In the genomic region with DNA sequence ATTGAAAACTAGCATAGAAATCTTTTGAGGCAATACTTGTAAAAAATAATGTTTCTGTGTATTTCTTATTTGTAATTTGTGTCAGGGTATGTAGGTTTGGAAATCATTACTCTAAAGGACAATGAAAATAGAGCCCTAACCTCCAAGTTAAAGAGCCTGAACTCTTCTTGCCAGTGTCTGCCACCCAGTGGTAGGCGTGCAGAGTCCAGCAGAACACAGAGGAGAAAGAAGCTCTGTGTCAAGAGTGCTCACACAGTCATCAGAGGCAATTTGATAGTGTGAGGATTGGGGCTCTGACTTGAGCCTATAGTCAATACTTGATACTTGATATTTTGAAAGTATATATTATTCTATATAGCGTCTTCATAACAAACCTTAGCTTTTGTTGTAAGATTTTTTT, we compare ENCODE assay signal across 9 mouse cellular contexts. TPM values are rescaled to one million over a fixed set of nuclear protein-coding genes. Genes with fewer than 3 reads are reported as not detected.
DNase-seq lines count a peak whose midpoint lies in the region; ATAC-seq lines count a peak whose summit lies in the region.
"Had no signal": no experiment of that assay in that cellular context is flagged by ENCODE, and none has a peak within 500 bp of the region (broad histone marks: within the 10 kb centered on the region; RNA-seq: fewer than 3 reads in every experiment).

No protein-coding gene starts in this region.

- intact Hi-C loops in left cerebral cortex, postnatal 14 days (cut with DNase I): loop anchor here (5.0 kb wide), 1 partner anchor 153 kb away; no protein-coding TSS in a partner anchor

- 0 out of 2 replicates have a peak, but pooled peaks have one; percentile 31 for ATAC-seq in erythroid progenitor cell, adult 5-6 weeks (replicated peaks; ENCODE audit: low FRiP score, poor library complexity, severe bottlenecking)
- peak; percentile 82 for ATAC-seq in midbrain, embryonic 11.5 days (ENCODE audit: low FRiP score)

- peak; percentile 20 to 30 for DNase-seq in left cerebral cortex, postnatal 14 days (ENCODE audit: low spot score in 2 of 2)
- DNase-seq in left cerebral cortex, adult 11 months (ENCODE audit: low spot score): no peak
- peak; percentile 65 to 77 for DNase-seq in adrenal gland, postnatal 36 days
- peak; percentile 70 for DNase-seq in heart, postnatal 4 days
- DNase-seq in layer of hippocampus, adult 9-11 months: peak; percentile 52
- peak; percentile 87 for DNase-seq in midbrain, embryonic 11.5 days (ENCODE audit: low spot score, missing footprints)
- DNase-seq in spleen, postnatal 36 days (ENCODE audit: low spot score in 2 of 2): peak; percentile 59 to 66

- H3K4me3 ChIP-seq in midbrain, embryonic 11.5 days (ENCODE audit: low read depth, low read length): no peak overlapping the region
- H3K4me3 ChIP-seq: limb, embryonic 13.5 days had no signal

- WGBS in midbrain, embryonic 11.5 days: 43% methylated on average over 2 of the region's 2 CpGs

- no peaks in the 10 kb centered on the region for H3K36me3 ChIP-seq in midbrain, embryonic 11.5 days (ENCODE audit: control insufficient read depth, insufficient read depth, low read length)

- no peaks in the 10 kb centered on the region for H3K4me1 ChIP-seq in midbrain, embryonic 11.5 days (ENCODE audit: control insufficient read depth, insufficient read depth, low read length)

- no peak overlapping the region for H3K9ac ChIP-seq in midbrain, embryonic 11.5 days (ENCODE audit: low read length)
- H3K9ac ChIP-seq: limb, embryonic 13.5 days had no signal

- H3K27me3 ChIP-seq in midbrain, embryonic 11.5 days (ENCODE audit: control insufficient read depth, insufficient read depth, low read length): no peaks in the 10 kb centered on the region
- H3K27me3 ChIP-seq: limb, embryonic 13.5 days had no signal

- H3K4me2 ChIP-seq in midbrain, embryonic 11.5 days: no peak overlapping the region
- H3K4me2 ChIP-seq: limb, embryonic 13.5 days had no signal

- H3K27ac ChIP-seq in midbrain, embryonic 11.5 days (ENCODE audit: low read depth, low read length): no peak overlapping the region
- H3K27ac ChIP-seq: limb, embryonic 13.5 days had no signal

- no peaks in the 10 kb centered on the region for H3K9me3 ChIP-seq in midbrain, embryonic 11.5 days (ENCODE audit: control insufficient read depth, low read length)
- H3K9me3 ChIP-seq: limb, embryonic 13.5 days had no signal

RNA-seq across cellular contexts. Expression of a gene that starts 20.3 kb away (rescaled TPM):
- 100 to 1,000 TPM; 152 to 155 TPM for total RNA-seq in left cerebral cortex, postnatal 14 days (2021)
- total RNA-seq in adrenal gland, postnatal 36 days (2021): 100 to 1,000 TPM; 148 to 152 TPM
- total RNA-seq in erythroid progenitor cell, adult 5-6 weeks (2015; ENCODE audit: low replicate concordance): 1,006 and 1,368 TPM in 2 replicates
- 1,167 and 1,289 TPM in 2 replicates for total RNA-seq in erythroid progenitor cell, adult 5-6 weeks (2017; ENCODE audit: low replicate concordance)
- total RNA-seq in heart, postnatal 4 days (2021): 100 to 1,000 TPM; 274 to 301 TPM
- polyA plus RNA-seq in midbrain, embryonic 11.5 days (2014; fragmentation: Nextera tagmentation; extraction: Ambion mirVana): 34.5 and 35.7 TPM in 2 replicates
